Mouse (Mus musculus): ENCODE measurements around the gene Arhgef26. TPM values are rescaled to one million over a fixed set of nuclear protein-coding genes. Genes with fewer than 3 reads are reported as not detected.
A peak's percentile ranks its signal among the peaks of the same experiment; 100 is the strongest.

Gene Arhgef26
- polyA plus RNA-seq, 1 experiment from 2014 or later = 9.2 TPM

DNA sequence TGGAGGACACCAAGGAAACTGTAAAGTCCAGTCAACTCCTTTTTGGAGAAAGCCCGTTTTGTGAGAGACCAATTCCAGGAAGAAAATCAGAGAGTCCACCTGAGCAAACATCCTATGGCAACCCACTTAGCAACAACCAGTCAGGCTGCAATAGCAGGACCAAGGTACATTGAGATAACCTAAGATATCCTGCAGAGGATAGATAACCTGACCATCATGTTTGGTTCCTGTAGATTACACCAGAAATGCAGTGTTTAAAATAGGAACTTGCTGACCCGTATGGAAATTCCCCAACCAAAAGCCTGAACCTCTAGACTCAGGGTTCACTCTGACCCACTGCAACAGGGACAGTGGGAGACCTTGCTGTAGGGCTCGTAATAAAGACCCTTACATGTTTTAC, 126.1 kb downstream of the Arhgef26 start:
- H3K27me3 ChIP-seq (ENCODE audit: control insufficient read depth, insufficient read depth, low read length) = no peaks in the 10 kb centered on the region
- H3K4me3 ChIP-seq (ENCODE audit: low read depth, low read length) = no peak overlapping the region
- no peaks in the 10 kb centered on the region for H3K9me3 ChIP-seq (ENCODE audit: control insufficient read depth, low read length)
- ATAC-seq (replicated peaks; ENCODE audit: low FRiP score) (no peak), DNase-seq (ENCODE audit: low spot score) (no peak)
- no peak overlapping the region for H3K4me2 ChIP-seq (ENCODE audit: low read depth, low read length, severe bottlenecking)
- H3K27ac ChIP-seq (ENCODE audit: low read depth, low read length) = no peak overlapping the region
- H3K36me3 ChIP-seq (ENCODE audit: control insufficient read depth, insufficient read depth, low read length) = peaks cover 5% of the 10 kb centered on the region; the same call in 1 of the 2 replicates
- 90% methylated on average over 3 of the region's 3 CpGs for WGBS
- no peak overlapping the region for H3K9ac ChIP-seq (ENCODE audit: low read length)
- H3K4me1 ChIP-seq (replicated peaks; ENCODE audit: control insufficient read depth, insufficient read depth, low read length) = no peaks in the 10 kb centered on the region

DNA sequence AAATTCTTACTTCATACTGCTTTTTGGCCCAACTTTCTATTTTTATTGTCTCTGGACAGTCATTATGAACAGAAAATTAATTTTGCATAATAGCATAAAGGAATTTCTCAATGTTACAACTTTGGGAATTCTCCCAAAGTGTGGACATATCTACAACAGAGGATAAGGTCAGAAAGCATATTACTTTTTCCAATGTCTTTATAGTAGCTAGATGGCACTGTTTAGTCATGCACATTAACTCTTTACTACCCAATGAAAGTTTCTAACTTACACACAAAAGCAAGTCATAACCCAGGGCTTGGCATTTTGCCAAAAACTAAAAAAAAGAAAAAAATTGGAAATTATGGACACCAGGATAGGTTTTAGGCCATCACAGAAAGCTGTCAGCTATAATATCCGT, 132.0 kb downstream of the Arhgef26 start:
- WGBS = 96% methylated on average over 1 of the region's 1 CpGs
- DNase-seq (ENCODE audit: low spot score) (no peak), ATAC-seq (replicated peaks; ENCODE audit: low FRiP score) (no peak)
- Histone ChIP-seq H3K9ac (ENCODE audit: low read length) (no peak overlapping the region), H3K27me3 (ENCODE audit: control insufficient read depth, insufficient read depth, low read length) (no peaks in the 10 kb centered on the region), H3K4me3 (ENCODE audit: low read depth, low read length) (no peak overlapping the region), H3K36me3 (ENCODE audit: control insufficient read depth, insufficient read depth, low read length) (peaks cover 8% of the 10 kb centered on the region; the same call in 1 of the 2 replicates), H3K4me2 (ENCODE audit: low read depth, low read length, severe bottlenecking) (no peak overlapping the region), H3K27ac (ENCODE audit: low read depth, low read length) (no peak overlapping the region), H3K9me3 (ENCODE audit: control insufficient read depth, low read length) (no peaks in the 10 kb centered on the region), H3K4me1 (replicated peaks; ENCODE audit: control insufficient read depth, insufficient read depth, low read length) (no peaks in the 10 kb centered on the region)

DNA sequence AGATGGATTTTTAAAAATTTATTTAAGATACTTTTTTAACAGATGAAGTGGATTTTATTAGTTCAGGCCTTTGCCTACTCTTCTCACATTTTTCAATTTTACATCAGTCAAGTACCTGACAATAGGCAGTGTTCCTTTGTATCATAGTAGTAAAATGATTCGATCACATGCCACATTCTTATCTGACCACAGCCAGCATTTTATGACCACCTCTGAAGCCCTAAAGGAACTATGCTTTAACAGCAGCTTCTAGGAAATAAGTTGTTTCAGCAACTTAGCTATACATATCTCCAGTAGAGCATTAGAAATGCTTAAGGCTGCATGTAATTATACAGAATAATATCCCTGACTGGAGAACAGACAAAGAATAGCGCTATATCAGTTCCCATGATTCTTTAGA, 146.2 kb downstream of the Arhgef26 start:
- no peaks in the 10 kb centered on the region for H3K9me3 ChIP-seq (ENCODE audit: control insufficient read depth, low read length)
- no peaks in the 10 kb centered on the region for H3K4me1 ChIP-seq (replicated peaks; ENCODE audit: control insufficient read depth, insufficient read depth, low read length)
- no peak for ATAC-seq (replicated peaks; ENCODE audit: low FRiP score)
- no peaks in the 10 kb centered on the region for H3K27me3 ChIP-seq (ENCODE audit: control insufficient read depth, insufficient read depth, low read length)
- H3K4me2 ChIP-seq (ENCODE audit: low read depth, low read length, severe bottlenecking) = no peak overlapping the region
- H3K4me3 ChIP-seq (ENCODE audit: low read depth, low read length) = no peak overlapping the region
- DNase-seq (ENCODE audit: low spot score) = no peak
- no peak overlapping the region for H3K27ac ChIP-seq (ENCODE audit: low read depth, low read length)
- H3K9ac ChIP-seq (ENCODE audit: low read length) = no peak overlapping the region
- 97% methylated on average over 2 of the region's 2 CpGs for WGBS
- H3K36me3 ChIP-seq (ENCODE audit: control insufficient read depth, insufficient read depth, low read length) = no peaks in the 10 kb centered on the region; the same call in 1 of the 2 replicates

DNA sequence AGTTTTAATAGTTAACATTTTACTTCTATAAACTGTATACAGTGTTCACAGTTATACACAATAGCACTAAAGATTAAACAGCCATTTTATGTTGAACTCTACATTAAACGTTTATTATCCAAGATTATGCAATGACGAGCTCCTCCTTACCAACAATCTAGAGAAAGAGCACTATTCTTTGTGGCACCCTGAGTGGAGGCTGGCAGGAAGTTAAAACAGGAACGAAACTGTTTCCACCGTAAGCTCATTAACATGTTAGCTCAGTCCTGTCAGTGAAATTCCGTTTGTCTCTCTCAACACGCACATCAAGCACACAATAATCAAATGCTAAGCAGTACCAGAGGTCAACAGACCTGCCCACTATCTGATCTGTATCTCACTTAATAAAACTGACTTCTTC, 154.4 kb downstream of the Arhgef26 start:
- no peaks in the 10 kb centered on the region; the same call in 1 of the 2 replicates for H3K36me3 ChIP-seq (ENCODE audit: control insufficient read depth, insufficient read depth, low read length)
- DNase-seq (ENCODE audit: low spot score) = no peak

DNA sequence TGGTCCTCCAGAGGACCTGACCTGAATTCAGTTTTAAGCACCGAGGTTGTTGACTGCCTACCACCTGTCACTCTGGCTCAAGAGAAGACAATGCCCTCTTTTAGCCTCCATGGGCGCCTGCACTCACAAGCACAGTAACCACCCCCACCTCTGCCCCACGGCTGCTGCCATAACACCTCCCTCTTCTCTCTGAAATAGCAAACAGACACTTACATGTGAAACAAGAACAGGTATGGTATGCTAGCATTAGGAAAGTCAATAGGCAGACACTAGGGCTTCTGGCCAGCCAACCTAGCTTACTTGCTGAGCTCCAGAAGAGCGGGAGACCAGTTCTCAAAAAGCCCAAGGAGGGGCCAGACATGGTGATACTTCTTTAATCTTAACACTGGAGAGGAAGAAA, 161.2 kb downstream of the Arhgef26 start:
- 84% methylated on average over 4 of the region's 4 CpGs for WGBS
- Histone ChIP-seq H3K27ac (ENCODE audit: low read depth, low read length) (no peak overlapping the region), H3K4me1 (replicated peaks; ENCODE audit: control insufficient read depth, insufficient read depth, low read length) (no peaks in the 10 kb centered on the region), H3K9me3 (ENCODE audit: control insufficient read depth, low read length) (no peaks in the 10 kb centered on the region), H3K36me3 (ENCODE audit: control insufficient read depth, insufficient read depth, low read length) (peaks cover 5% of the 10 kb centered on the region; the same call in 1 of the 2 replicates), H3K9ac (ENCODE audit: low read length) (no peak overlapping the region), H3K4me2 (ENCODE audit: low read depth, low read length, severe bottlenecking) (no peak overlapping the region), H3K27me3 (ENCODE audit: control insufficient read depth, insufficient read depth, low read length) (no peaks in the 10 kb centered on the region), H3K4me3 (ENCODE audit: low read depth, low read length) (no peak overlapping the region)
- ATAC-seq (replicated peaks; ENCODE audit: low FRiP score) = no peak
- no peak for DNase-seq (ENCODE audit: low spot score)

More for the DNA sequence above, 154.4 kb downstream of the Arhgef26 start:
- WGBS = 93% methylated on average over 6 of the region's 6 CpGs
- no peak overlapping the region for H3K4me2 ChIP-seq (ENCODE audit: low read depth, low read length, severe bottlenecking)
- no peak for ATAC-seq (replicated peaks; ENCODE audit: low FRiP score)
- no peaks in the 10 kb centered on the region for H3K27me3 ChIP-seq (ENCODE audit: control insufficient read depth, insufficient read depth, low read length)
- no peak overlapping the region for H3K27ac ChIP-seq (ENCODE audit: low read depth, low read length)
- no peak overlapping the region for H3K4me3 ChIP-seq (ENCODE audit: low read depth, low read length)
- no peak overlapping the region for H3K9ac ChIP-seq (ENCODE audit: low read length)
- no peaks in the 10 kb centered on the region for H3K9me3 ChIP-seq (ENCODE audit: control insufficient read depth, low read length)
- no peaks in the 10 kb centered on the region for H3K4me1 ChIP-seq (replicated peaks; ENCODE audit: control insufficient read depth, insufficient read depth, low read length)

DNA sequence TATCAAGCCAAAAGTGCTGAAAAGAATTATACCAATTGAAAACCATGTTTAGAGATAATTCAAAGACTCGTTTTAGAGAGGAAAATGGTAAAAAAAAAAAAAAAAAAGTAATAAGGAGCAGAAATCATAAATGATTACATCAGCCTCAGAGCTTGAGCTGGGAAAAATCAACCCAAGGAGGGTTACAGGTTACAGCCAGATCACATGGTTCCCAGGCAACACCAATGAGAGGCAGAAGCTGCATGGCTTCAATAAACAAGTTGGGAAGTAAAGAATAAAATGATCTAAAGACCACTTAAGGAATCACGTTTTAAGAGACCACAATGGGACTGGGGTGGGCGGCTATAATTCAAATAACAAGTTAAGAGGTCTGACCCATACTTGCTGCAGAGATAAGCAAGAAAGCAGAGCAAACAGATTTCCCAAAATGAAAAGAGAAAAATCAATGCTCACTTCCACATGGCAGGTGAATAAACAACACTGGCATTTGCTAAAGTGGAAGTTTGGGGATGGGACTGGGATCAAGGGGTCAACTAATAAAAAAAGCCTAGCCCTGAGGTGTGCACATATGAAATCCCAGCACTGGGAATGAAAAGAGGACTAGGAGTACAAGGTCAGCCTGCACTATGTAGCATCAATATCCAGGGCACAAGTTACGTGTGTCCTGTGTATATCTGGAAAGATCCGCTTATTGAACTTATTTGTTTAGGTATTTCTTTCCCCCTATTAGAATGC, 167.2 kb downstream of the Arhgef26 start:
- ATAC-seq (replicated peaks; ENCODE audit: low FRiP score) (no peak), DNase-seq (ENCODE audit: low spot score) (no peak)
- peaks cover 4% of the 10 kb centered on the region; the same call in 1 of the 2 replicates for H3K4me1 ChIP-seq (replicated peaks; ENCODE audit: control insufficient read depth, insufficient read depth, low read length)
- WGBS = 79% methylated on average over 5 of the region's 5 CpGs
- H3K36me3 ChIP-seq (ENCODE audit: control insufficient read depth, insufficient read depth, low read length) = no peaks in the 10 kb centered on the region; the same call in 1 of the 2 replicates
- peak overlapping the region; percentile 27 for H3K9ac ChIP-seq (ENCODE audit: low read length)
- H3K4me2 ChIP-seq (ENCODE audit: low read depth, low read length, severe bottlenecking) = peak overlapping the region; percentile 63
- peak overlapping the region; percentile 86 for H3K4me3 ChIP-seq (ENCODE audit: low read depth, low read length)
- no peak overlapping the region for H3K27ac ChIP-seq (ENCODE audit: low read depth, low read length)
- H3K9me3 ChIP-seq (ENCODE audit: control insufficient read depth, low read length) = no peaks in the 10 kb centered on the region
- no peaks in the 10 kb centered on the region for H3K27me3 ChIP-seq (ENCODE audit: control insufficient read depth, insufficient read depth, low read length)

DNA sequence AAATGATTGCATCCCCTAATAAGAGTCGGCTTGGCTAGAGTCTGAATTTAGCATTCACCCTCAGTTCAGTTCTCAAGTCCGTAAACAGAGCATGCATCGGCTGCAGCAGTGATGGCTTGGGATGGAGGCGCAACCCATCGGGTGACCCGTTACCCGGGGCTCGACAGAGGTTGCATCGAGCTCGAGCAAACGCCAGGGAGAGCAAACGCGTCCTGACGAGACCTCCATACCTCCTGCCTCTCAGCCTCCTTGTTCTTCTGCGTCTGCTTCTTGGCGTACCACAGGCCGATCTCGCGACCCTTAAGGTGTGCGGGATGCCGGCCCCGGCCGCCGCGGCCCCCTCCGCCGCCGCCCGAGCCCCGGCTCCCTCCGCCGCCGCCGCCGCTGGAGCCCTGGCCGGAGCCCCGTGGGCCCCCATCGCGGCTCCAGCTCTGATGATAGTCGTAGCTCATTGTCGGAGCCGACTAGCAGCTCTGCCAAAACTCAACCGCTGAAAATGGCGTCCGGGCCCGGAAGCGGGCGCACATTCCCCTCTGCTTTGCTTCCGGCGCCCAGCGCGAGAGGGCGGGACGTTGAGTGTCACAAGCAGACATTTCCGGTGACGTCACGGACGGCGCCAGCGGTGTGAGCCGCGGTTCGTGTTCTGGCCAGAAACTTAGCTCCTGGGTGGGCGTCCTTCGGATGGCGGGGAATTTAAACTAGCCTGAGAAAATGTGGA, 168.5 kb downstream of the Arhgef26 start, which contains the start of gene Dhx36:
Dhx36 (minus strand) TSS at position 517 of the 718 bp plus-strand sequence.
- WGBS = under 1% methylated on average over 66 of the region's 66 CpGs
- peak; percentile 99 for ATAC-seq (replicated peaks; ENCODE audit: low FRiP score)
- no peaks in the 10 kb centered on the region for H3K9me3 ChIP-seq (ENCODE audit: control insufficient read depth, low read length)
- H3K27ac ChIP-seq (ENCODE audit: low read depth, low read length) = peak within 1 kb of the TSS; percentile 91
- peak within 1 kb of the TSS; percentile 96 for H3K9ac ChIP-seq (ENCODE audit: low read length)
- peak within 1 kb of the TSS; percentile 86 for H3K4me3 ChIP-seq (ENCODE audit: low read depth, low read length)
- peak within 1 kb of the TSS; percentile 63 for H3K4me2 ChIP-seq (ENCODE audit: low read depth, low read length, severe bottlenecking)
- H3K27me3 ChIP-seq (ENCODE audit: control insufficient read depth, insufficient read depth, low read length) = no peaks in the 10 kb centered on the region
- DNase-seq (ENCODE audit: low spot score) = peak; percentile 98
- peaks cover 4% of the 10 kb centered on the region; the same call in 1 of the 2 replicates for H3K4me1 ChIP-seq (replicated peaks; ENCODE audit: control insufficient read depth, insufficient read depth, low read length)
- no peaks in the 10 kb centered on the region for H3K36me3 ChIP-seq (ENCODE audit: control insufficient read depth, insufficient read depth, low read length)

DNA sequence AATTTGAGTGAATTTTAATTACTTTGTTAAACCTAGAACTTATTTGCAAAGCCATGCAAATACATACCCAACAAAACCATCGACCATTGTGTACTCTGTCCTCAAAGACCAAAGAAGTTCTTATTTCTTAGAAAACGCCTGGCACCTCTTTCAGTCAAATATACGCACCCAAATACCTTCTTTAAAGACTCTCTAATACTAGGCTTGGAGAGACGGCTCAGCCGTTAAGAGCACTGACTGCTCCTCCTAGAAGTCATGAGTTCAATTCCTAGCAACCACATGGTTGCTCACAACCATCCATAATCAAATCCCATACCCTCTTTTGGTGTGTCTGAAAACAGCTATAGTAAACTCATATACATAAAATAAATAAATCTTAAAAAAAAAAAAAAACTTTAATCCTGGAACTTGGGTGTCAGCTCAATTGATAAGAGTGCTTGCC, 169.1 kb downstream of the Arhgef26 start:
- Histone ChIP-seq H3K36me3 (ENCODE audit: control insufficient read depth, insufficient read depth, low read length) (no peaks in the 10 kb centered on the region), H3K4me2 (ENCODE audit: low read depth, low read length, severe bottlenecking) (peak overlapping the region; percentile 51; the same call in 1 of the 2 replicates), H3K27ac (ENCODE audit: low read depth, low read length) (no peak overlapping the region), H3K9ac (ENCODE audit: low read length) (no peak overlapping the region; the same call in 1 of the 2 replicates), H3K27me3 (ENCODE audit: control insufficient read depth, insufficient read depth, low read length) (no peaks in the 10 kb centered on the region), H3K4me1 (replicated peaks; ENCODE audit: control insufficient read depth, insufficient read depth, low read length) (peaks cover 4% of the 10 kb centered on the region; the same call in 1 of the 2 replicates), H3K4me3 (ENCODE audit: low read depth, low read length) (peak overlapping the region; percentile 86), H3K9me3 (ENCODE audit: control insufficient read depth, low read length) (no peaks in the 10 kb centered on the region)
- no peak for DNase-seq (ENCODE audit: low spot score)
- ATAC-seq (replicated peaks; ENCODE audit: low FRiP score) = peak; percentile 38
- 46% methylated on average over 5 of the region's 5 CpGs for WGBS
